Mouse (Mus musculus): ENCODE results near the gene Stat5b.

Gene Stat5b

DNA sequence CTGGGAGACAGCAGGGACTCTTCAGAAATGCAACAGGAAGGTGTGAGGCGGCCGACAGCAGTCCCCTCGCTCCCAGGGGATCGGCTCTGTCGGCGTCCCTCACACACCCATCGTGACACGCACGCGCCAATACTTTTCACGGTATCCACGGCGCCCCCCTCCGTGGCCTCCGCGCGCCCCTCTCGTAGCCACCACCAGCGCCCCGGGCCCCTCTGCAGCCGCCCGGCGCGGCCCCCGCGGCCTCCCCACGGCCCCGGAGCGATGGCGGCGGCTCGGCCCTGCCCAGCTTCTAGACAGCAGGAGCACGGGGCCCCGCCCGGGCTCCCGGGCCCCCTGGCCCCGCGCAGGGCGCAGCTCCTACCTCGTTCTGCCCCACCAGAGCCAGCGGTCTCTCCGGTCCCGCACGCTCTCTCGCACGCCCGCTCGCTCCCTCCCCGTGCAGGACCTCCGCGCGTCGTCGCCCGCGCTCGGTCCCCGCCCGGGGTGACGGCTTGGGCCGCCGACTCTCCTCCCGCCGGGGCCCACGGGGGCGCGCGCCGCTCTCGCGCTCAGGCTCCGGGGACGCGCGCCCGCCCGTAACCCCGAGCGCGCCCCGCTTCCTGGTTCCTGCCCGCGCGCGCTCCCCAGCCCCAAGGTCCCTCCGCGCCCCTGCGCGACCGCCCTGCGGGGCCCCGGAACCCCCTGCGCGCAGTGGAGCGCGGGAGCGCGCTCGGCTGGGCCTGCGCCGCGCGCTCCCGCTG is at the start of gene Stat5b:
Gene Stat5b, minus strand, starts transcription at position 687 of the 740 bp plus-strand sequence.
- peak; percentile 77 for DNase-seq

GRCm38 (mm10) chr11:100898441-100899199 is 48.1 kb upstream of the Stat5b start:
- no peak for DNase-seq

DNA sequence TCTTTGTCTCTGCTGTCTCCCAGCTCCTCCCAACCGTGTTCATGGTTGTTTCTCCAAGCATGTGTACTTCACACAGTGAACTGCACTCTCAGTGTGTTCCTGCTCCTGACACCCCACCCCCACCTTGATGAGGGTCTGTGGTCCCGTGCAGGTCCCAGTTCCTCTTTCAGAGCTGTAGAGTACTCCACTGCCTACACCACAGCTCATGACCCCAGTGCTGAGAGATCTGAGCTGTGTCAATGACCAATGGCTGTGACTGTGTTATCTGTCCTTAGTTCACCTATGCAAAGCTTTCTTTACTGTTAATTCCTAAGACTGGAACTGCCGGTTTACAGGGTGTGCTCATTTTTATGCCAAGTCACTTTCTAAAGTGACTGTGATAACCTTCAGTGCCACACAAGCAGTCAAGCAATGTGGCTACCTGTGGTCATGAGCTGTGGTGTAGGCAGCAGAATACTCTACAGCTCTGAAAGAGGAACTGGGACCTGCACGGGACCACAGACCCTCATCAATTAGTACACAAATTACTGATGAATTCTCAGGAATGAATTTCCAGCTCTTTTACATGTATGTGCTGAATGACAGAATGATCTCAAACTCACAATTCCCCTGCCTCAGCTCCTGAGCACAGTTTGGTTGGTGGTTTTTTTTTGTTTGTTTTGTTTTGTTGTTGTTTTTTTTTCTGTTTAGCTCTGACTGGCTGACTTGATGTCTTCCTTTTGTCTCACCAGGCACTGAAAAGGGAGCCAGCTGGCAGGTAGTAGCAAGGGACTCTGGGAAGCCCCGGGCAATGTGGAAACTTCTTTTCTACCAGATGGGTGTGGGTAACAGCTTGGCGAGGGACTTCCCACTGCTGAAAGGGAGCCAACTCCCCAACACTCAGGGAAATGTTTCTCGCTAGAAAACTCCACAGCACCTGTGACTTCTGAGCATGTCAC is 47.0 kb upstream of the Stat5b start:
- peak; percentile 31 for DNase-seq

- no peak for DNase-seq
These were observed 45.6 kb upstream of the Stat5b start for GRCm38 (mm10) chr11:100896078-100896477.

DNA sequence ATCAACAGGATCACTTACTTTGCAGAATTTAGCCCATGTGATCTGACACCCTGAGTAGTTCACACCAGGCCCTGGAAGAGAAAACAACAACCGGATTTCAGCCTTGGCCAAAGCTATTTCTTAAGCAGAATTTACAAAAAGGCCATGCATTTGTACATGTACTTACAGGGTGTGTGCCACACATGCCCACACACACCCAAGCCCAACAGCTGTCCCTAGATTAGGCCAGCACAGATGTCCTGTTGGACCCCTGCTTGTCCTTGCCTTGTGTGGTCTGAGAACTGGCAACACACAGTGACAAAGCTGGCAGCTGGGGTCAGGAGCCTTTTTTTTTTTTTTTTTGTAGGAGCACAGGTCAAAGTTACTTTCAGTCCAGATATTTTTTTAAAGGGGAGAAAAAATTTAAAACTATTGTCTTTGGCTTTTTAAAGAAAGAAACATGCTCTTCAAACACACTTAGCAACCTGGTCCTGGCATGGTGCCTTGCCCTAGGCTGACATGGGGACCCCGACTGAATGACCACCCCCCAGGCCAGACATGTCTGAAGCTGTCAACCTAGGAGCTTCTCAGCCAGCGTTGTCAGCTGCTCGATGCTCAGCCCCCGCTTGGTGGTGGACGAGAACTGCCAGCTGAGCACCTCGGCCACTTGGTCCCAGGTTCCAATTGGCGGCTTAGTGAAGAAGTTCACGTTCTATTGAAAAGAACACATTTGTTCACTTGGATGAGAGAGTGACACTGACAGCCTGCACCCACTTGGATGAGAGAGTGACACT is 43.8 kb upstream of the Stat5b start:
- DNase-seq: no peak

DNA sequence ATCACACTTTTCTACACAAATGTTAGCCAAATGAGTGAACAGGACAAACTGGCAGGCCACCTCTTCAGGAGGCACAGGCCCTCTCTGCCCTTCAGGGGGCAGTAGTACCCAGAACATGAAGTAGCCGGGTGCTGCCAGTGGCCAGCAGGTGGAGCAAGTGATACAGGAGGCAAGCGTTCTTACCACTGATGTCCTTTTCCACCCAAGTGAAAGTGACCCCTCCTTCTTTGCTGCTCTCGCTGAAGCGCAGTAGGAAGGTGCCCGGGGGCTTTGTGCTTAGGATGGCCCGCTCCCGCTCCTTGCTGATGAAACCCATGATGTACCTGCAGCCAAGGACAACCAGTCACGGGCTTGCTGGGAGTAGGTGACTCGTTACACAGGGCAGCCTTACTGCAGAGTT is 43.0 kb upstream of the Stat5b start:
- DNase-seq: peak; percentile 78

DNA sequence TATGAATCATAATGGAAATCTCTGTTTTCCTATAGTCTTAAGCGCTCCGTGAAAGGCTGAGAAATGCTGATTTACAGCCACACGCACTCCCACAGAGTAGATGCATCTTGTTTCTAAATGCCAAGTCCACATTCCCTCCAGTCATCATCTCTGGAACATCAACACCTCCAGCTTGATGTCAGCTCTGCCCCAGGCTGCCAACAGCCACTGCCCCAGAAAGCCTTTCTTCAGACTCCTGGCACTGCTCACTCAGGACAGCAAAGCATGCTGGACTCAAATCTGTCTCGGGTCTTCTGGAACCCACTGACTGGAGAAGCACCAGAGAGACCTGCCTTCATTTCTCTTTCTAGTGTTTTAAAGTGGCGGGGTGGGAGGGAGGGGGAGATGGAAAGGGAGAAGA is 41.9 kb upstream of the Stat5b start:
- no peak for DNase-seq

DNA sequence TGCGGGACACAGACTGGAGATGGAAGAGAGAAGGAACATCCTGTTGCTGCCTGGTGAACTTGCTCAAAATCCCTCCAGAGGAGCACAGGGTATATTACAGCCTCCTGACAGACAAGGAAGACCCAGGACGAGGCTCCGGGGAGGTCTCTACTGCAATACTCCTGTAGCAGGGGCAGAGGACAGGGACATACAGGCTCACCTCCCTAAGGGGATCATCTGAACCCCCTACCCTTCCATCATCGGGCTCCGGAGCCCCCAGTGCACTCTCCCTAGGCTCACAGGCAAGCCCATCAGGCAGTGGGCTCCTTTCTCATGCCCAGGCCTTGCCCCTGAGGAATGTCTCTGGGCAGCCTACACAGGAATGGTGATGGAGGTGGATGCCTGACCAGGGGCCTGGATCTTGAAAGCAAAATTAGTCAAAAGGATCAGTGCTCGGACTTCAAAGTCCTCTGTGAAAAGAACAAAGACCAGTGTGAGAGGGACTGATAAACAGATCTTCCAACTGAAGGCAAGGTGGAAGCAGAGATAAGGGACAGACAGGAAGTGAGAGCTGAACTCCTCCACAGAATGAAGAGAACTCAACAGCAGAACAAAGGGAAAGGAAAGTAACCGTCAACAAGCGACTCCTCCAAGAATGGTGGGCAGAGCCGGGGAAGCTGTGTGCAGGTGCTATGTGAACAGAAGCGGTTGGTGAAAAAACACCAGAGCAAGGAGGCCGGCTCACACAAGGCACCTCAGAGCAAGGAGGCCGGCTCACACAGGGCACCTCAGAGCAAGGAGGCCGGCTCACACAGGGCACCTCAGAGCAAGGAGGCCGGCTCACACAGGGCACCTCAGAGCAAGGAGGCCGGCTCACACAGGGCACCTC is 41.0 kb upstream of the Stat5b start:
- DNase-seq: no peak

GRCm38 (mm10) chr11:100890481-100890880 is 40.0 kb upstream of the Stat5b start:
- no peak for DNase-seq

DNA sequence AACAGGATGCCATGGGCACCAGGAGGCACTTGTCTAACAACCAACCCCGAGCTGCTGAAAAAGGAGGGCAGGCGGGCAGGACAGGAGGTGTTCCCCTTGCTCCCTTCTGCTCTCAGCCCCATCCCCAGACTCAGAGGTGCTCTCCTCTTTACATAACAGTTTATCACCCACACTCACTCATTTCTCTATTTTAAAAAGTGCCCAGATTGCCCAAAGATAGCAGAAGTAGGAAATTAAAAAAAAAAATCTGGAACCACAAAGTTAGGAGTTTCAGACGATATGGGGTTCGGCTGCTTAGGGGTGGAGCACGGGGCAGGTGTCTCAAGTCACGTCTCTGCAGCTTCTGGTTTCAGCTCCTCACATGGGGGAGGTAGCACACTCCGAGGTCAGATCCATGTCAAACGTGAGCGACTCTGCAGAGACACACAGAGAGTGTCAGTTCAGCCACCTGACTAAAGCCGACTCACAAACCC is 37.9 kb upstream of the Stat5b start:
- DNase-seq: no peak

DNA sequence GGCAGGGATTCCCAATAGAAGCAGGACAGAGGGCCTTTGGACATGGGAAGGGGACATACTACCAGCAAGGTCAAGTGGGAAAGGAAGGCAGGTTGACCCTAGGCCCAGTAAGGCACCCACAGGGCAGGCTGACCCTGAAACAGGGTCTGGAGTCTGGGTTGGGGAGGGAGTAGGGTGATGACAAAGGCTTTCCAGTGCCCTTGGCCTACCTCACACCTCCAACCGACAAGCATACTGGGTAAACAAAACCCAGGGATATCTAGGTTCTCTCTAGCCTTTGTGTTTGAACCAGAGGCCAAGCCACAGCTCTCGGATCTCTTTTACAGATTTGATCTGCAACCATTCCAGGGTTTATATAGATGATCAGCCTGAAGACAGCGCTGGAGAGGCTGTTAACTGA is 37.2 kb upstream of the Stat5b start:
- no peak for DNase-seq

GRCm38 (mm10) chr11:100887236-100887635 is 36.7 kb upstream of the Stat5b start:
- no peak for DNase-seq

GRCm38 (mm10) chr11:100886188-100886740 is 35.7 kb upstream of the Stat5b start:
- DNase-seq: no peak

GRCm38 (mm10) chr11:100885472-100885871 is 34.9 kb upstream of the Stat5b start:
- no peak for DNase-seq

DNA sequence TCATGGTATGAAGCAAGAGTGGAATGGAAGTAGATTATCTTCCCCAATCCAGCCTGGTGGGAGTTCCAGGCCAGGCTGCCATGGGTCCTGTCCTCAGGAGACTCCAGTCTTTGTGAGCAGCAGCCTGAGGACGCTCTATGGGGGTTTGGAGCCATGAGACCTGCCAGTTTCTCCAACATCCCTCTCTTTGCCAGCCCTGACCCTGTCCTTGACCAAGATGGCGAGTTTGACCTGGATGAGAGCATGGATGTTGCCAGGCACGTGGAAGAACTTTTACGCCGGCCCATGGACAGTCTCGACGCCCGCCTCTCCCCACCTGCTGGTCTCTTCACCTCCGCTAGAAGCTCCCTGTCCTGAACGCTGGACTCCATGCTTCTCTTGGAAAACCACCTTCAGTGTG is 33.1 kb upstream of the Stat5b start:
- no peak for DNase-seq

DNA sequence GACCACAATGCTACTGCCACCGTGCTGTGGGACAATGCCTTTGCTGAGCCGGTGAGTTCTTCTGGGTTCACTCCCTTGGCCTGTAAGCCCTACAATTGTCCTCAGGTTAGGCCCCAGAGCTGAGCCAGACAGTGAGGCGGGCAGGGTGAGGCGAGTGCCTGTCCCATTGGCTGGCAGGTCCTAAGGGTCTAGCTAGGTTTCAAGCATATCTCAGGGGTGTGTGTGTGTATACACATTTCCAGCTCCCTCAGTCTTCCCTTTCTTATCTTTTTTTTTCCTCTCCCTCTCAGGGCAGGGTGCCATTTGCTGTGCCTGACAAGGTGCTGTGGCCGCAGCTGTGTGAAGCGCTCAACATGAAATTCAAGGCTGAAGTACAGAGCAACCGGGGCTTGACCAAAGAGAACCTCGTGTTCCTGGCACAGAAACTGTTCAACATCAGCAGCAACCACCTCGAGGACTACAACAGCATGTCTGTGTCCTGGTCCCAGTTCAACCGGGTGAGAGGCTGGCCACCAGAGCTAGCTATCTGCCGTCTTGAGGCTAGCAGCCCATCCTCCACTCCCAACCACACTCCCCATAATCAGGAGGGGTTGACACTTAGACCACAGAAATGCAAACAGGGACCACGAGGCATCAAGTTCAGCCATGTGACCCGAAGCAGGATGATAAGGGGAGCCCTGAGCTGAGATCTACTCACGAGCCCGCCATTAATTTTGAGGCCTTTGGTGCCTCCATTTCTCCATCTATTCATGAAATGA is 29.0 kb upstream of the Stat5b start:
- no peak for DNase-seq

- no peak for DNase-seq
These were observed 25.2 kb upstream of the Stat5b start for GRCm38 (mm10) chr11:100875761-100876160.

DNA sequence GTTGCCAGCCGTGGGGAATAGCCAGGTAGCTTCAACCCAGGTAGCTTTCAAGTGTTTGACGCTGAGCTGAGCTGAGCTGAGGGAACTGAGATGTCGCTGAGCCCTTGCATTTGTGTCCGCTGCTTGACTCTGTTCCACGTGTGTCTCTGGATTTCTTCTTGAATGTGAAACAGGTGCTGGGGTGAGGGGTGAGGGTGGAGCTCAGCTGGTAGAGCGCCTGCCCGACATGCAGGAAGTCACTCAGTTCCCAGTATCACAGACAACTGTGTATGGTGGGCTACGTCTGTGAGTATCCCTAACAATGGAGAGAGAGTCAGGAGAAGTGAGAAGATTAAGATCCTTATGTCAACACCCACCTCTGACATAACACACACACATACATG is 20.4 kb upstream of the Stat5b start:
- DNase-seq: no peak

DNA sequence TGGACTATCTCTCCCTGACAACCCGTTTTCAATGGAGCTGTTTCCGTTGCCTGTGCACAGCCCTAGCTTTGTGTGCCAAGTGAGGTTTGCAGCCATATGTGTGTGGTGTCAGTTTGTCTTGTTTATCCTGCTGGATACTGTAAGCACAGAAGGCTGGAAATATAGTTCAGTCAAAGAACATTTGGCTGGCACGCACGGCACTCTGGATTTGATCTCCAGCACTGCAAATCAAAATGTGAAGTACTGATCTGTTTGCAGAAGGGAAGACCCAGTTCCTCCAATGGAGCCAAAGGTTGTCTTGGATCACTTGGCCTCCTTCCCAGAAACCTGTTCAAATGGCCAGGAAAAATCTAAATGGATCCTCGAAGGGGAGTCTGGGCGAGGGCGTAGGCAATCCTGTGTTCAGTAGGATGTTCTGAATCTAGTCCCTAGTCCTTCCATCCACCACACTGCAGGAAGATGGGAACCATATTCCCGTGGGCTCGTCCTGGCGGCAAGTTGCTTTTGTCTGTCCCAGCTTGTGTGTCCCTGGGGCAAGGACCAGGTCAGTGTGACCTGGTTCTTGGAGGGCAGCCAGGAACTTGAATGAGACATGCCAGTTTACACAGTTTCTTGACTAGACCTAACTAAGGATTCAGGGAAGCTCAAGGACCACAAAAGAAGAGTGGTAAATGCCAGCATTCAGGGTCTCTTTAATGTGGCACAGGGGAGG is 19.9 kb upstream of the Stat5b start:
- peak; percentile 11 for DNase-seq

- DNase-seq: no peak
These were observed 15.1 kb upstream of the Stat5b start for GRCm38 (mm10) chr11:100865618-100866017.

Measured in right cerebral cortex, postnatal 25 days (tissue).